12 mouse cellular contexts compared by ENCODE assay signal in genomic region chr13:99356428-99357265, GRCm38 (mm10). TPM values are rescaled to one million over a fixed set of nuclear protein-coding genes. Genes with fewer than 3 reads are reported as not detected.
DNase-seq lines count a peak whose midpoint lies in the region; ATAC-seq and TF ChIP-seq lines count a peak whose summit lies in the region.
"Had no signal": no experiment of that assay in that cellular context is flagged by ENCODE, and none has a peak within 500 bp of the region (broad histone marks: within the 10 kb centered on the region; RNA-seq: fewer than 3 reads in every experiment).

No protein-coding gene starts in this region.

- no peaks in the 10 kb centered on the region; the same call in 1 of the 2 replicates for H3K36me3 ChIP-seq in forebrain, postnatal 0 days (ENCODE audit: insufficient read depth)
- H3K36me3 ChIP-seq in forebrain, embryonic 11.5 days (ENCODE audit: control insufficient read depth, insufficient read depth, low read length), result no peaks in the 10 kb centered on the region; the same call in 1 of the 2 replicates
- H3K36me3 ChIP-seq in ES-Bruce4 (ENCODE audit: control insufficient read depth, insufficient read depth, low read length, poor library complexity, severe bottlenecking), result peaks cover 3% of the 10 kb centered on the region; the same call in 1 of the 2 replicates

- no peaks in the 10 kb centered on the region for H3K4me1 ChIP-seq in forebrain, postnatal 0 days (ENCODE audit: insufficient read depth)
- no peaks in the 10 kb centered on the region for H3K4me1 ChIP-seq in forebrain, embryonic 11.5 days (replicated peaks; ENCODE audit: control insufficient read depth, insufficient read depth, low read length)
- H3K4me1 ChIP-seq in ES-Bruce4 (ENCODE audit: control insufficient read depth, insufficient read depth, low read length), result peaks cover 6% of the 10 kb centered on the region
- H3K4me1 ChIP-seq: embryonic facial prominence, embryonic 12.5 days had no signal

- H3K27ac ChIP-seq in forebrain, postnatal 0 days (ENCODE audit: low read depth, low read length), result no peak overlapping the region
- H3K27ac ChIP-seq in forebrain, embryonic 11.5 days (ENCODE audit: low read depth, low read length), result no peak overlapping the region
- peak overlapping the region; percentile 89 for H3K27ac ChIP-seq in ES-Bruce4 (ENCODE audit: insufficient read depth, low read length)
- H3K27ac ChIP-seq: embryonic facial prominence, embryonic 12.5 days; hindbrain, embryonic 14.5 days had no signal

- no peak overlapping the region for H3K4me2 ChIP-seq in forebrain, postnatal 0 days (ENCODE audit: low read depth)
- no peak overlapping the region for H3K4me2 ChIP-seq in forebrain, embryonic 11.5 days (ENCODE audit: low read depth, low read length, severe bottlenecking)
- H3K4me2 ChIP-seq: embryonic facial prominence, embryonic 12.5 days; hindbrain, embryonic 14.5 days had no signal

- H3K9me3 ChIP-seq in forebrain, postnatal 0 days (ENCODE audit: low read length), result no peaks in the 10 kb centered on the region
- H3K9me3 ChIP-seq in forebrain, embryonic 11.5 days (ENCODE audit: control insufficient read depth, low read length), result no peaks in the 10 kb centered on the region
- no peaks in the 10 kb centered on the region for H3K9me3 ChIP-seq in ES-Bruce4 (replicated peaks; ENCODE audit: control insufficient read depth, insufficient read depth, low read length, poor library complexity, severe bottlenecking)
- H3K9me3 ChIP-seq: embryonic facial prominence, embryonic 12.5 days had no signal

- H3K27me3 ChIP-seq in forebrain, postnatal 0 days (ENCODE audit: insufficient read depth, low read length), result no peaks in the 10 kb centered on the region
- no peaks in the 10 kb centered on the region for H3K27me3 ChIP-seq in forebrain, embryonic 11.5 days (ENCODE audit: control insufficient read depth, insufficient read depth, low read length)
- H3K27me3 ChIP-seq in ES-Bruce4 (ENCODE audit: control insufficient read depth, insufficient read depth, low read length, poor library complexity, severe bottlenecking), result no peaks in the 10 kb centered on the region
- H3K27me3 ChIP-seq: embryonic facial prominence, embryonic 12.5 days had no signal

- H3K4me3 ChIP-seq in forebrain, postnatal 0 days (ENCODE audit: low read depth, low read length), result no peak overlapping the region
- H3K4me3 ChIP-seq in forebrain, embryonic 11.5 days (ENCODE audit: low read depth, low read length), result no peak overlapping the region
- no peak overlapping the region for H3K4me3 ChIP-seq in ES-Bruce4 (ENCODE audit: low read depth, low read length)
- H3K4me3 ChIP-seq: embryonic facial prominence, embryonic 12.5 days had no signal

- TF ChIP-seq CTCF in forebrain, postnatal 0 days (IDR thresholded peaks at IDR 0.05; ENCODE audit: low read depth), result peak; percentile 46
- TF ChIP-seq CTCF in ES-Bruce4 (IDR thresholded peaks at IDR 0.05; ENCODE audit: low read depth, low read length), result peak; percentile 21

- TF ChIP-seq POLR2A in ES-Bruce4 (IDR thresholded peaks at IDR 0.05; ENCODE audit: insufficient read depth, low read length), result no peak

- 0 out of 2 replicates have a peak, but pooled peaks have one; percentile 31 for TF ChIP-seq EP300 in ES-Bruce4 (IDR thresholded peaks at IDR 0.05; ENCODE audit: insufficient read depth, low read depth, low read length)

- no peak for ATAC-seq in forebrain, postnatal 0 days
- no peak for ATAC-seq in forebrain, embryonic 11.5 days (replicated peaks; ENCODE audit: low FRiP score)
- ATAC-seq in erythroid progenitor cell, adult 5-6 weeks (replicated peaks; ENCODE audit: low FRiP score, poor library complexity, severe bottlenecking), result no peak

- intact Hi-C loops in left cerebral cortex, postnatal 4 days (cut with DNase I), result no loop called here
- intact Hi-C loops in left cerebral cortex, postnatal 14 days (cut with DNase I), result loop anchor here (10.0 kb wide), 2 partner anchors 158 to 658 kb away; partner anchors contain the start of genes Map1b and Mccc2

- no peak overlapping the region for H3K9ac ChIP-seq in forebrain, postnatal 0 days
- H3K9ac ChIP-seq in forebrain, embryonic 11.5 days (ENCODE audit: low read length), result no peak overlapping the region
- 0 out of 2 replicates have a peak overlapping the region, but pooled peaks have one; percentile 24 for H3K9ac ChIP-seq in ES-Bruce4 (ENCODE audit: low read depth, poor library complexity, severe bottlenecking)
- H3K9ac ChIP-seq: embryonic facial prominence, embryonic 12.5 days; hindbrain, embryonic 14.5 days had no signal

- 32% methylated on average over 9 of the region's 9 CpGs for WGBS in forebrain, postnatal 0 days
- 32% methylated on average over 9 of the region's 9 CpGs for WGBS in forebrain, embryonic 11.5 days

- no peak for DNase-seq in forebrain, postnatal 0 days
- DNase-seq in forebrain, embryonic 11.5 days (ENCODE audit: low spot score), result no peak
- DNase-seq in left cerebral cortex, postnatal 4 days, result peak; percentile 21
- no peak for DNase-seq in left cerebral cortex, postnatal 14 days (ENCODE audit: low spot score in 2 of 2)
- DNase-seq in embryo, embryonic 11 days, result peak; percentile 48
- DNase-seq in layer of hippocampus, postnatal 14 days (ENCODE audit: low spot score in 2 of 2), result no peak
- DNase-seq: lung, postnatal 36 days; thymus, adult 2 months had no signal

RNA-seq across cellular contexts. Expression of gene Mrps27, which starts 12.1 kb away (rescaled TPM):
- 21.9 and 23.9 TPM in 2 replicates for total RNA-seq in forebrain, postnatal 0 days (2014; rRNA removed)
- polyA plus RNA-seq in forebrain, postnatal 0 days (2015; fragmentation: Nextera tagmentation; extraction: Ambion mirVana), result 39.1 and 39.6 TPM in 2 replicates
- 63.4 and 64.2 TPM in 2 replicates for polyA plus RNA-seq in forebrain, embryonic 11.5 days (2014; fragmentation: Nextera tagmentation; extraction: Ambion mirVana)
- total RNA-seq in left cerebral cortex, postnatal 4 days (2021), result 10 to 100 TPM; 28.3 to 28.7 TPM
- total RNA-seq in left cerebral cortex, postnatal 14 days (2021), result 10 to 100 TPM; 26.4 to 27.7 TPM
- polyA plus RNA-seq in ES-Bruce4 (2011; ENCODE audit: insufficient read depth, insufficient read length, low read depth, missing spikeins), result 61.2 and 63.1 TPM in 2 replicates
- 10 to 100 TPM; 25.9 to 26.5 TPM for total RNA-seq in layer of hippocampus, postnatal 14 days (2021)
- total RNA-seq in erythroid progenitor cell, adult 5-6 weeks (2015; ENCODE audit: low replicate concordance), result 1.8 TPM in 1 of 2 replicates, not detected in the other
- 1.0 and 1.7 TPM in 2 replicates for total RNA-seq in erythroid progenitor cell, adult 5-6 weeks (2017; ENCODE audit: low replicate concordance)

RNA-seq across cellular contexts. Expression of gene Ptcd2, which starts 12.1 kb away (rescaled TPM):
- total RNA-seq in forebrain, postnatal 0 days (2014; rRNA removed), result 47.6 and 50.6 TPM in 2 replicates
- 57.6 and 59.2 TPM in 2 replicates for polyA plus RNA-seq in forebrain, postnatal 0 days (2015; fragmentation: Nextera tagmentation; extraction: Ambion mirVana)
- polyA plus RNA-seq in forebrain, embryonic 11.5 days (2014; fragmentation: Nextera tagmentation; extraction: Ambion mirVana), result 49.0 and 54.2 TPM in 2 replicates
- total RNA-seq in left cerebral cortex, postnatal 4 days (2021), result 10 to 100 TPM; 31.7 to 33.5 TPM
- 10 to 100 TPM; 38.3 to 40.1 TPM for total RNA-seq in left cerebral cortex, postnatal 14 days (2021)
- polyA plus RNA-seq in ES-Bruce4 (2011; ENCODE audit: insufficient read depth, insufficient read length, low read depth, missing spikeins), result 39.4 and 40.2 TPM in 2 replicates
- total RNA-seq in layer of hippocampus, postnatal 14 days (2021), result 10 to 100 TPM; 30.2 to 32.8 TPM
- total RNA-seq in erythroid progenitor cell, adult 5-6 weeks (2015; ENCODE audit: low replicate concordance), result 6.5 and 8.4 TPM in 2 replicates
- total RNA-seq in erythroid progenitor cell, adult 5-6 weeks (2017; ENCODE audit: low replicate concordance), result 7.0 and 13.6 TPM in 2 replicates

Comparison
In these comparisons a context has a peak if more than half of its experiments do, and no peak if none do; other contexts are left out.
1. DNase-seq: peak in left cerebral cortex, postnatal 4 days (single experiment) and embryo, embryonic 11 days (single experiment); none in forebrain, postnatal 0 days (single experiment), forebrain, embryonic 11.5 days (single experiment), left cerebral cortex, postnatal 14 days (0 of 2) and layer of hippocampus, postnatal 14 days (0 of 2).